Mouse (Mus musculus): ENCODE data around the gene Hif3a.
A peak's percentile ranks its signal among the peaks of the same experiment; 100 is the strongest.

Hif3a gene

GRCm38 (mm10) chr7:16992451-16992807, 69.8 kb downstream of the Hif3a start, which contains the start of gene Ccdc8:
TSS of gene Ccdc8 (plus strand) at chr7:16992708.
- no peak for DNase-seq (ENCODE audit: low read depth, low spot score)

GRCm38 (mm10) chr7:16991681-16992450, 70.4 kb downstream of the Hif3a start:
- DNase-seq (ENCODE audit: low read depth, low spot score) = no peak

- no peak for DNase-seq (ENCODE audit: low read depth, low spot score)
Measured at GRCm38 (mm10) chr7:16990006-16990744, 72.1 kb downstream of the Hif3a start.

- no peak for DNase-seq (ENCODE audit: low read depth, low spot score)
Measured at GRCm38 (mm10) chr7:16988405-16988804, 73.8 kb downstream of the Hif3a start.

- no peak for DNase-seq (ENCODE audit: low read depth, low spot score)
Measured at GRCm38 (mm10) chr7:16987541-16988149, 74.6 kb downstream of the Hif3a start.

GRCm38 (mm10) chr7:16982859-16983568, 79.2 kb downstream of the Hif3a start, which contains the start of gene Gm42372:
TSS of gene Gm42372 (plus strand) at chr7:16983086.
- DNase-seq (ENCODE audit: low read depth, low spot score) = peak; percentile 89

Measured in telencephalon, adult 2 months (tissue).